Mouse (Mus musculus) neural tube, embryonic 10.5 days (tissue): ENCODE measurements around the gene Adprm.
"Not testable (repeated sequence)": the region's sequence is repeated elsewhere in the genome, so short reads cannot be mapped to it uniquely, and the experiment has no call there.

Experiments
- DNase-seq: peaks from one replicate; pipeline ENCODE4 v3.0.0-alpha.2; 2017; ENCODE audit warnings: low spot score; ENCODE audit errors: extremely low spot score

Adprm gene

DNA sequence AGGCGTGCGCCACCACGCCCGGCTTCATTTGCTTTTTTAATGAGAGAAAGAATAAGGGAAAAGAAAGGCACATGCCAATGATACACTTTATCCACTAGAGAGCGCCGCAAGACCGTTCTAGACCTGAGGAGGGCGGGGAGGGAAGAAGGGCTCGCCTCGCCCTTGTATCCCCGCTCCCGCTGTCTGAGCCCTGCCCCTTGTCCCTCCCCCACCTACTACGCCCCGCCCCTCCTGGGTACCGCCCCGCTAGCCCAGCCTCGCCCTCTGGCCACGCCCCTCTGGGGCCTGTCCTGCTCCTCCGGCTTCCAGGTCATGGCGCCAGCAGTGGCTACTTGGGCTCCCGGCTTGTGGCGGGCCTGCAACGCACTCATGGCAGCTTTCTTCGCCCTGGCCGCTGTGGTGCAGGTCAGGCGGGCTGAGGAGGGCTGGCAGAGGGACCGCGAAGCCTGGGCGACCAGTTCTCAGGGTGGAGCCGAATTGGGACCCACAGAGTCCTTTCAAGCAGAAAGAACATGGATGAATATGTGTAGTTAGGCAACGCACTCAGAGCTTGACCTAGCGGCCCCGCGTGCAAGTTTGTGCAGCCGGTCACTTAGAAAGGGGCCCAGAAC, 27.4 kb downstream of the Adprm start, which contains the start of gene Tmem220:
Tmem220 (plus strand) TSS at position 288 of the 611 bp plus-strand sequence.
- DNase-seq = peak; percentile 97

DNA sequence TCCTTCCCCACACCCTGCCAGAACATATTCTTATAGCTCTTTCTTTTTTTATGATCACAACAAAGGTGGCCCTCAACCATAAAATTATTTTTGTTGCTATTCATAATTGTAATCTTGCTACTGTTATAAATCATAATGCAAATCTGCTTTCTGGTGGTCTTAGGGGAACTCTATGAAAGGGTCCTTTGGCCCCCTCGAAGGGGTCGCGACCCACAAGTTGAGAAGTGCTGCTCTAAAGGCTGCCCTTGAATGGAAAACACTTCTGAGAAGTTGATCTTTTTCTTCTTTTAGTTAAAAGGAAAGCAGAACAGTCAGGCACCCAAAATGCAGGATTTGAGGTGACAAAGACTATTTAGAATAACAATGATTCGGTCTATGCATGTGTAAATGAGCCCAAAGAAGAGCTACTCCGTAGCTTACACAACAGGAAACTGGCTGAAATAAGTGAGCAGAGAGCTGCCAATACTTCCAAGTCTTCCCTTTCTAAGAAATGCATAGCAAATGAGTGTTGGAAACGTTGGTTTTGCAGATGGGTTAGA, 28.5 kb downstream of the Adprm start:
- no peak for DNase-seq

- DNase-seq = not testable (repeated sequence)
Measured at GRCm38 (mm10) chr11:67023191-67023590, 29.2 kb downstream of the Adprm start.

GRCm38 (mm10) chr11:67022354-67023115, 29.9 kb downstream of the Adprm start:
- no peak for DNase-seq

- peak; percentile 64 for DNase-seq
Measured at GRCm38 (mm10) chr11:67020948-67021347, 31.4 kb downstream of the Adprm start.

DNA sequence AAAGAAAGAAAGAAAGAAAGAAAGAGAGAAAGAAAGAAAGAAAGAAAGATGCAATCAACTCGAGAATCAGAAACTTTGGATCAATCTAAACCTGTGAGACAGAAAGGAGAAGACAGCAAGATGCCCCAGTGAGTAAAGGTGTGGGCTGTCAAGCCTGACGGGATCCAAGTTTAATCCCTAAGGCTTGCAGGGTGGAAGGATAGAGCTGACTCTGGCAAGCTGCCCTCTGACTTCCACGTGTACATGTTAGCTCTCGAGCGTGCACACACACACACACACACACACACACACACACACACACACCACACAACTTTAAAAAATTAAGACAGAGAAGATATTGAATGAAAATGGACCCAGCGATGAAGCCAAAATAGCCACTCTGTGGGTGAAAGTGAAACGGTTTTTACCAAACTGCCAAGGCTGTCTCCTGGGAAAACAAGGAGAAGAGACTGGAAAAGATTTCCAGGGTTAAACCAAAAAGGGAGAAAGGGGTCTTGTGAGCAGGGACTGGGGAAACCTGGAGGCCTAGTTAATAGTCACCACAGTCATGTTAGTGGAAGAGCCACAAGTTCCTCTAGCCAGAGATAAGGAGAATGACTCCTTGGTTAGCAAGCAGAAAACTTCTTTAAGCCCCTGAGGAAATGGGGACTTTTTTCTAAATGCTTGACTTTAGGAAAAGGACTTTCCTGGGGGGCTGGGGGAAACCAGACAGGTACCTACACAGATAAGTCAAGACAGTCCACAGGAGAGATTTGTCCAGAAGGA, 32.5 kb downstream of the Adprm start:
- no peak for DNase-seq

DNA sequence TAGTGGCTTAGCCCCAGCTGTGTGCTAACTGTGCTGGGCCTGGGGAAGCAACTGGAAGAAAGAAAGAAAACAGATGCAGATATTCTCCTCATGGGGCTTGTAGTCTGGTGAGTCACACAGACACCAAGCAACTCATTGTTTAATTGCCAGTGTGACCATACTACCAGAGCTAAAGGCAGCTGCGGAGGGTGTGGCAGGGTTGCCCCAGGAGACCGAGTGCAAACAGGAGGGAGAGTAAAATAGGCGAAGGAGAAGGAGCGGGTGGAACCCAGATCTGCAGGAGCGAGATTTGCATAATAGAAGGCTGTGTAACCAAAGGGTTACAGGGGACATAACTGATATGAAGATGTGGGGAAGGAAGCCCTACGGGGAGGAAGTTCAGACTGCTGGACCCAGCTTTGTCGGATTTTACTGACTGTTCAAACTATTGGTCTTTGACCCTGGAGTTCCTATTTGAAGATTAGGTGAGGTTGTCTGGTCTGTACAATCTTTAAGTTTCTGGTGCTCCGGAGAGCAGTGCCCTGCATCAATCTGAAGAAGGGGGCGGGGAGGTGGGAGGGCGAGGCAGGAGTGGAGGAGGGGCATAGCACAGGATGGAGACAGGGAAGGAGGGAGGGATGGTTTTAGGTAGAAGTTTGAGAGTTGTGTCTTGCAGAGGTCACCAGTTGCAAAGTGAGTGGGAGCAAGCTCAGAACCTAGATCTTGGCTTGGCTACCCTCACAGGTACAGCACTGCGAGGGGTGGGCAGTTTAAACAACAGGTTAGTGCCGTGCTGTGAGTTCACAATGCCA, 34.4 kb downstream of the Adprm start:
- DNase-seq = no peak

DNA sequence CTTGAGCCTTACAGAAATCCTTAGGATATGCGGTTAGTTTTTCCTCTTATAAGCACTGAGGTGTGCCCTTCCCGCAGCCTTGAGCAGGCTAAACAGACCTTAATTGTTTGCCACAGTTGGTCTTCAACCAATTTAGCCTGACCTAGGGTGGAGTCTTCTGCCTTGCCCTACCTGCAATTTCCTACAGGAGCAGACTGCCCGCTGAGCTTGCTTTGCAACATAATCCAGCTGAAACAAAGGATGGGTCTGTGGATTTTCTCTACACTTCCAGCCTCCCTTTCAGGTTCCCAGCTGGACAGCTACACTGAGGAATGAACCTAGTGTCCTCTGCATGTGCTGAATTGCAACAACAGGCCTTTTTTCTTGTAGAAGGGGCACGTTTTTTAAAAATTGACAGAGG, 40.8 kb downstream of the Adprm start:
- DNase-seq = no peak

DNA sequence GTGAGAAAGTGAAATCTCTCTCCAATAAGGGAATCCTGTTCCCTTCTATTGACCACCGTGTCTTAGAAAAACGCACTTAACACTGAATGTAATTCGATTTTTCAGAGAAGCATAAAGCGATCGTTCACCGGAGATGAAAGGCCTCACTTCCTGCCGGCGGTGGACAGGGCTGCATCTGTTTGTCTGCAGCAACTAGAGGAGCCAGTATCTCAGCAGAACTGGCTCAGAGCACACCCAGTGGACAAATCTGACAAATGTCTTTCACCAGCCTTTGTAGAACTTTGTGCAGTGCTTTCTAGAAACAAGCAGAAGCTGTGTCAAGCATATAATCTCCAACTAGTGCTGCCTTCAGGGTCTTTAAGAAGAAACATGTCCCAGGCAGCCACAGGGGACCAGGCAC, 42.0 kb downstream of the Adprm start:
- peak; percentile 32 for DNase-seq

DNA sequence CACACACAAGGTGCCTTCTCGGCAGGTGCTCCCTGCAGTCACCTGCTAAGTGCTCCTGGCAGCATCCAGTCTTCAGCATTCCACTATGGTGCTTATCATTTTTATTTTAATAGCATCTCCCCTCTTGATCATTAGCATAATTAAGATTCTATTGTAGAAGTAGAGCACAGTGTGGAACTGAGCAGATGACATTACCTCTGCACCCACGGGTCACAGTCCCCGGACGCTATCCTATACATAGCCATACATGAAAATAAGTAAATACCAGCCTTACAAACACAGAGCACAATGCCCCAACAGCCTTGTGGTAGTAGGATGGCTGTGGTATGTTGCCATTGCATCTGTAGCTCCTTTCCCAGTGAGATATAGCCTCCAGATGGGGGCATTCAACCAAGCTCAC, 43.9 kb downstream of the Adprm start:
- DNase-seq = no peak

GRCm38 (mm10) chr11:67007961-67008360, 44.4 kb downstream of the Adprm start:
- no peak for DNase-seq

- no peak for DNase-seq
Measured at GRCm38 (mm10) chr11:67002911-67003310, 49.5 kb downstream of the Adprm start.

DNA sequence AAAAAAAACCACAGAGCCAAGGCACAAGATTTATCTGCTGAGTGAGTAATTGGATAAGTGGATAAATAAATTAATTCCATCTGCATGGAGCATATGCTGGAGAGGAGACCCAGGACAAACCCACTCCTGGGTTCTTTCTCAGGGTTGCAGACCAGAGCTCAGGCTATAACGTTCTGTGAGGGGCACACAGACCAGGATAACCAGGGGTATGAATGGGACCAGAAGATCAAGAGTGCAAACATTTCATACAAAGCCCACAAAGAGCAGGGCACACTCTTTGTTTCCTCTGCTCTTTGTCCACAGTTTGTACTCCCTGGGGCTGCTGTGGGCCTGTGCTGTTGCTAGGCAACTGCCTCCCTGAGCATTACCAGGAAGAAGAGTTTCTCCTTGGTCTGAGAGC, 50.7 kb downstream of the Adprm start:
- peak; percentile 30 for DNase-seq

GRCm38 (mm10) chr11:67000671-67001070, 51.7 kb downstream of the Adprm start:
- DNase-seq = no peak

GRCm38 (mm10) chr11:66998467-66999403, 53.7 kb downstream of the Adprm start:
- DNase-seq = no peak

DNA sequence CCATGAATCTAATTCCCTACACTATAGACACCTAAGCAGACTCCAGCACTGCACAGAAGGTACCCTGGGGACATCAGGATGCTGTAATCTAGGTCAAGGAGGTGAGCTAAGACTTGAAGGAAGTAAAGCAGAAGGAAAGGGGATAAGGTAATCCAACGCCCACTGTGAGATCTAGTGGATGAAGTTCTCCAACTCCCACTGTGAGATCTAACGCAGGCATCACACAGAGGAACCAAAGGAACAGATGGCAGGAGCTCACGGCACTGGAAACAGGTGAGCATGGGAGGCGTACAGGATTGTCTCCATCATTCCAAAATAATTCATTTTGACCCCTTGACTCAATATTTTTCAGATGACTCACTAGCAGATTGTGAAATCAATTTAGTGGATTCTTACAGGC, 55.9 kb downstream of the Adprm start:
- no peak for DNase-seq

GRCm38 (mm10) chr11:66993674-66994073, 58.7 kb downstream of the Adprm start:
- no peak for DNase-seq

DNA sequence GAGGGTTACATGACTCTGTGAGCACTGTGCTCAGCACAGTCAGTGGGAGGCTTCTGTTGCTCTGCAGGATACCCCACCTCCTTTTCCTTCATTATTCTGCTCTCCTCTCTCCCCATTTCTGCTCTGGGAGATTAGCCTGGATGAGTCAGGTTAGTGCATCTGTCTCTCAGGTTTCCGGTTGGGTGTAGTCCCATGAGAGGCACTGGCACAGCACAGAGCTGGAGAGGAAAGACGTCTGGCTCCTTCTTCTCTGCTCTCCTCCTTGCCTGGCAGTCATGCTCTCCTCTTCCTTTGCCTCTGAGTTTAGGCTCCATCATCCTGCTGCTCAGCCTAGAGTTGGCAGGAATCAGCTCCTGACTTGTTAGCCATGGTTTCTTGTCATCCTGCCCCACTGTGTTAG, 60.2 kb downstream of the Adprm start:
- no peak for DNase-seq
